Mouse (Mus musculus) kidney, postnatal 36 days (tissue): Measurements from ENCODE around the gene Plrg1.

Experiments
- DNase-seq, 2 experiments: peaks; one replicate each; pipeline ENCODE4 v3.0.0; 2021 to 2022; ENCODE audit warnings: mixed read lengths in 2 of 2

Gene Plrg1

DNA sequence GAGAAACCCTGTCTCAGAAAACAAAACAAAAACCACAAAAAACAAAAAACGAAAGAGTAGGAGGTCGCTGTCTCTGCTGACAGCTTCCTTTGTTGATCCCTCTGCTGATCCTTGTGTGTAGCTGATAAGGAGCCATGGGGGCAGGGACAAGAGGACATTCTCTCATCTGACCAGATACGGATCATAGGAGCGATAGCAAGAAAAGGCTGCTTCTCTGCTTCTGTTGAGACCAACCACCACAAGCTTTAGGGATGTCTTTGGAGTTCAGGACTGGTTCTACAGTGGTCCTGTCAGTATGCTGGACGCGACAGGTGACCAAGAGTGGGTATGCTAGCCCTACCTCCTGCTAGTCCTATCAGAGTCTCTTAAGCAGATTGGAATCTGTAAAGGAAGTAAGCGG is 2.2 kb upstream of the Plrg1 start:
- DNase-seq: no peak

DNA sequence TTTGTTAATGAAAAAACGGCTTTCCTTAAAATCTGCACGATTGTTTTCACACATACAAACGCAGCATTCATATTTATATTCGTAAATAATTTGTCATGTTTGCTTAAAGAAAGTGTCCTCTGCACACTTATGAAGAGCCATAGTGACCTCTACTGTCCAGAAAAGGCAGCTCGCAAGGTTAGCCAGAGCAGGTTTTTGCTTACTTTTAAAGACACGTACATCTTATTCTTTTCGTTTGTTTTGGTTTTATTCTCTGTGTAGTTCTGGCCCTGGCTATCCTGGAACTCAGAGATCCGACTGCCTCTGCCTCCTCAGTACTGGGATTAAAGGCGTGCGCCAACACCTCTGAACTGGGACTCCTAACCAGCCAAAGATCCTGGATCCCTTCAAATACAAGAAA is 1.6 kb upstream of the Plrg1 start:
- DNase-seq: peak; percentile 56 to 71

DNA sequence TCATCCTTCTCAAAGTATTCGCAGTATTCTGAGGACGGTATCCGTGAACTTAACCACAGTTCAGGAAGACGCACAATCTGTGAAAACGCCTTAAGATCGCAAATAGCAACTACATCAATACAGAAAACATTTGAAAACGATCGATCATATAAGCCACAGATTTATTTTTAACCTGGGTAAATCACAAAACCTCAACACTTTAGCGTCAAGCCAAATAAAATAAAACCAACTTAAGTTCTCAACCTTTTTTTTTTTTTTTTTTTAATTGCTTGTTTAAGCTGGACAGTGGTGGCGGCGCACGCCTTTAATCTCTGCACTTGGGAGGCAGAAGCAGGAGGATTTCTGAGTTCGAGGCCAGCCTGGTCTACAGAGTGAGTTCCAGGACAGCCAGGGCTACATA is 563 bp upstream of the Plrg1 start:
- no peak for DNase-seq

DNA sequence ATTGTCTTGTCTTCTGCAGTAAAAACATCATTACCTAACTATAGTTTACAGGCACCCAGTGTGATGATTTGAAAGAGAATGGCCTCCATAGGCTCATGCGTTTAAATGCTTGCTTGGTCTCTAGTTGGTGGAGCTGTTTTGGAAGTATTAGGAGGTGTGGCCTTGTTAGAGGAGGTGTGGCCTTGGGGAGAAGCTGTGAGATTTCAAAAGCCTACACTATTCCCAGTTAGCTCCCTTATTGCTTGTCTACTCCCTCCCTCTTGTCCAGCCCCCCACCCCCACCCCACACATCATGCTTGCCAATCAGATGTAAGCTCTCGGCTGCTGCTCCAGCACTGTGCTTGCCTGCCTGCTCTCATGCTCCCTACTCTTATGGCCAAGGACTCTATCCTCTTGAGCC is 1.7 kb downstream of the Plrg1 start:
- no peak for DNase-seq

DNA sequence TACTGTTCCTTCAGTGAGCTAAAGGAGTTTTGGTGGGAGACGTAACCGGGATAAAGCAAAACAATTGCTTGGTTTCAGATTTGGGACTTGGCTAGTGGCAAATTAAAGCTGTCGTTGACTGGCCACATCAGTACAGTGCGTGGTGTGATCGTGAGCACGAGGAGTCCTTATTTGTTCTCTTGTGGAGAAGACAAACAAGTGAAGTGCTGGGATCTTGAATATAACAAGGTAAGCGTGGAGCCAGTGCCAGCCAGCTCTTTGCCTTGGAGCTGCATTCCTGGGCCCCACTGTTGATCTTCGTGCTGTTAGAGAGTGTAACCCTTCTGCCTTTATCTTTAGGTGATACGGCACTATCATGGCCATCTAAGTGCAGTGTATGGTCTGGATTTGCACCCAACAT is 12.6 kb downstream of the Plrg1 start:
- DNase-seq: no peak

DNA sequence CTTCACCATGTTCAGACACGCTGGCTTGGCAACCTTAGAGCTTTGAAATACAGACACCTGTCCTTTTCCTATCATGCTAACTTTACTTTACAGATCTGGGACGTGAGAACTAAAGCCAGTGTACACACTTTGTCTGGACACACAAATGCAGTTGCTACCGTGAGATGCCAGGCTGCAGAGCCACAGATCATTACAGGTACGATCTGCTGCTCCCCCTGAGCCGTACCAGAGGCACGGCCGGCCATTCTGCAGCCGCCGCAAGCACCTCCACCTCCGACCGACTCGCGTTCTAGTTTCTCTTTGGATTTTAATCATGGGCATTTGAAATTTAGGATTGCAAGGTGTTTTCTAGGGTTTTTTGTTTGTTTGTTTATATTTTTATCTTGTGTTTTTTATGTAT is 13.5 kb downstream of the Plrg1 start:
- DNase-seq: no peak

DNA sequence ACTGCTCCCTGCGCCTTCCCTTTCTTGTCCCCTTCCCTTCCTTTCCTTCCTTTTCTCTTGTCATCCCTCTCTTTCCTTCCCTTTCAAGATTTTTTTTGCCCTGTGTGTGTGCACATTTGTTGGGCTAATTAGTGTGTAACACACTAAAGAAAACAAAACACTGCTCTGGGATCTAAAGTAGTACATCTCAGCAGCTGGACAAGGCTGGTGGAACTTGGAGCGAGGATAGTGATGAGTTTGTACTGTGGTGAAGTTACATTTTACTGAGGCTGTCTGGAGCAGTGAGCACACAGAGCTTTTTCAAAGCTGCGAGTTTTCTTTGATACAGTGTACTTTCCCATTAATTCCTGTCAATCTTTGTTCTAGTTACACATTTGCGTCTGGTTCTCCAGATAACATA is 14.9 kb downstream of the Plrg1 start:
- DNase-seq: no peak

DNA sequence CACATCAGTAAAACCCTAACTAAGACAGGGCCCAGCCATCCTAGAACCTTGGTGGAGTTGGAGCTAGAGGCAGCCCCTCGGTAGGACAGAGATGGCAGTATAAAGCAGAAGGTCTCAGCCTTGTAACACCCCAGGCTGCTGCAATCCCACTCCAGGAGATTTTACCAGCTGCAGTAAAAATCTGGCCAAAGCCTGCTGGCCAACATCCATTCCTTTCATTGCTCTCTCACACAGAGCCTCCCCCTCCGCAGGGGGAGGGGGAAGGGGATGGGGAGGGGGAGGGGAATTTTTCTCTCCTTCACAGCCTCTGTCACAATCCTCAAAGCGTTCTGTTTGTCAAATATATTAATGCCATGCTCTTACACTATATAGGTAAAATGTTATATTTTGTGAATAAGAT is 21.2 kb downstream of the Plrg1 start:
- DNase-seq: no peak

DNA sequence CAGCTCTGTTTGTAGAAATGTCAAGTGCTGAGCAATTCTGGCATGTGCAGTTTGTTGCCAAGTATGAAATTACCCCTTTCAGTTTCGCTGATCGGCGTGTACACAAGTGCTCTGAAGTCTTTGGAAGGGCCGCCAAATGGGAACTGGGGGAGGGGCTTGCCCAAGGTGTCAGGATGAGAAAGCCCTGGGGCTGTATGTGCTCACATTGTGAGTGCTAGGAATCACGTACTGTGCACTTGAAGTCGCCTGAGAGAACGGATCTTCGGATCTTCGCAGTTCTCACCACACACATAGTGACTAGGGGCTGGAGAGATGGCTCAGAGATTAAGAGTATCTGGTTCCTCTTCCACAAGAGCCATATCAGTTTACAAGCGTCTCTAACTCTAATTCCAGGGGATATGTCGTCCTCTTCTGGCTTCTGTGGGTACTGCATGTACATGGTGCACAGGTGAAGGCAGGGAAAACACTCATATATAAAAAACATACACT is 25.3 kb downstream of the Plrg1 start:
- peak; percentile 54 to 83 for DNase-seq

DNA sequence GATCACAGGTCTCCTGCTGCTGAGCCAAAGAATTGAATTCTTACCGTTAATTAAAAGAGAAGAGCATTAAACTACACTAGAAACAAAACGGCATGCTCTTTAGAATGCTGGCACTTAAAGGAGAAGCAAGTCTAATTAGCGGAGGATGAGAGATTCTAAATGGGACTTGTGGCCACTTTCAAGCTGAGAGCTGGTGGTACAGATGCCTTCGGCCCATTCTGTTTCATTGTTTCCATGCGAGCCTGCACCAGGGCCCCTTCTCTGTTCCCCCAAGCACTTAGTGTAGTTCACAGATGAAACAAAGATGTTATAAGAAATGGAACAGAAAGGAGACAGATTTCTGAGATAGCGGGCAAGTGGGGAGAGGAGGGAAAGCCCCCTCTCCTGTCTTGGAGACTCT is 42.3 kb downstream of the Plrg1 start:
- DNase-seq: no peak

DNA sequence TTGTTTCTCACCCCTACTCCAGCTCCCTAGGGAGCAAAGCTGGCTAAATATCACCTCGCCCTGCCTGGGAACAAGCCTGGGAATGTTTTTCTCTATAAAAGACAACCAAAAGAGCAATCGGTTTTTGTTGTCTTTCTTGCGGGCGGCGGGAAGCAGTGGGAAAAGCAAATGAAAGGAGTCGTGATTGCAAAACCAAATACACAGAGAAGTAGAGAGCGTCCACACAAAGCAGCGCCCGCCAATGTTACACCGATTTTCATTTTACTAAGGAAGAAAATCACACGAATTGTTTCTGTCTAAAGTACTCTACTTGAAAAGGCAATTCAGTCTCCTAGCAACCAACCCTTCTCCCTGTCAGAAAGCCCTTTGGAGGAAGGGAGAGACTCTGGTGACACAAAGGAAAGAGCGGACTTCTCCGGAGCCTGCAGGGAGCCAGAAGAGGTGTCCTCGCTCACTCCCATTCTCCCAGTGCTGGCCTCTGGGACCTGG is 43.3 kb downstream of the Plrg1 start:
- no peak for DNase-seq

DNA sequence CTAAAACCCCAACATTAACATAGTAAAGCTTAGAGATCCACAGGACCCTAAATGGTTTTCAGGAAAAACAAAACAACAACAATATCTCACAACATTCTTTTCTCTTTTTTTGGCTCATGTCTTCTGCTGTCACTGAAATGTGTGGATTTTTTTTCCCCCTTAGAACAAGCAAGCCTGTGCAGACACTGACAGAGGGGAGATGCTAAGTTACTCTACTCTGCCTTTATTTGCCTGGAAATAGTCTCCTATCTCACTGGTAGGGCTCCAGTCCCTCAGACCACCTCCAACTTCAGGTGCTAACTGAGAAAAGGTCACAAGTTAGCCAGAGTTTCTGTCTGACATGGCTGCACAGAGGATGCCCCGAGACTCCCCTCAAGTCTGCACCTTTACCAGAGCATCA is 43.8 kb downstream of the Plrg1 start:
- no peak for DNase-seq

DNA sequence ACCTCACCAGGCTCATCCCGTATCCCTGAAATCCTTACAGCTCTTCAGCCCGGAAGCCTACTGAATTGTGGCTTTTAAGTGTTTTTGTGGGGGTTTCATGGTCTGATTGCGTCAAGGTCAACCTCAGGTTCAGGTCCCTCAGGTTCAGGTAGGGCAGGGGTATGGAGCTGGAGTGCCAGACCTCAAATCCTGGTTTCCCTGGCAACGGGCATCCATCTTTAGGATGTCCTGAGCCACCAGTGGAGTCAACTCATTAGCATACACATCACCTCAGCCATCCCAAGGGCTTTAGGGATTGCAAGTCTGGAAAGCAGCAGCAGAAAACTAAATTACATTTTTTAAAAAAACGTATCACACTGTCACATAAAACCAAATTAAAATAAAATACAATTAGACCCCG is 44.3 kb downstream of the Plrg1 start:
- DNase-seq: no peak

DNA sequence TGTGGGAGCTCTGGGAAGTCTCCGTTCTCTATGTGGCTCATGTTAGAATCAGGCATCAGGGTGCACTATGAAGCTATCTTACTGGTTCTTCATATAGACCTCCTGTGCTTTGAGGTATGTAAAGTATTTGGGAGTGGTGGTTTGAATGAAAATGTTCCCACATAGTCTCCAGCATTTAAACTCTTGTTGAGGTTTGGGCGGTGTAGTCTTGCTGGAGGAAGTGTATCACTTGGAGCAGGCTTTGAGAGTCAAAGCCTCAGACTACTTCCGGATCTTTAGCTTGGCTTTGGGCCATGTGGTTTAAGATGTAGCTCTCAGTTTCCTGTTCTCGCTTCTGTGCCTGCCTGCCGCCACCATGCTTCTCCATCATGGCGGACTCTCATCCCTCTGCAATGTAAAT is 47.0 kb downstream of the Plrg1 start:
- no peak for DNase-seq

DNA sequence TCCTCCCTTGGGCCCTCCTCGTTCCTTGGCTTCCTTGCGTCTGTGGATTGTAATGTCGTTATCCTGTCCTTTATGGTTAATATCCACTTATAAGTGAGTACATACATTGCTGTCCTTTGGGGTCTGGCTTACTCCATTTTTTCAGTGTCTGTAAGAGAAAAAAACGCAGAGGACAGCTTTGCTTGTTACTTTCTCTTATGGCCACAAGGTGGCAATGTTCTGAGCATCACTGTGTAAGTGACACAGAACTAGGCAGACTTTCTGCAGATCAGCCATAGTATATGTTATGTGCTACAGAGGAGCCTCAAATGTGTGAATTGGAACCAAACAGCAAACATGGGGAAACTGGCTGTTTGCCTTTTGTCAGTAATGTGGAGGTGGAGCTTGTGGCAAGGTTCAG is 54.8 kb downstream of the Plrg1 start:
- peak; percentile 4 to 12 for DNase-seq

DNA sequence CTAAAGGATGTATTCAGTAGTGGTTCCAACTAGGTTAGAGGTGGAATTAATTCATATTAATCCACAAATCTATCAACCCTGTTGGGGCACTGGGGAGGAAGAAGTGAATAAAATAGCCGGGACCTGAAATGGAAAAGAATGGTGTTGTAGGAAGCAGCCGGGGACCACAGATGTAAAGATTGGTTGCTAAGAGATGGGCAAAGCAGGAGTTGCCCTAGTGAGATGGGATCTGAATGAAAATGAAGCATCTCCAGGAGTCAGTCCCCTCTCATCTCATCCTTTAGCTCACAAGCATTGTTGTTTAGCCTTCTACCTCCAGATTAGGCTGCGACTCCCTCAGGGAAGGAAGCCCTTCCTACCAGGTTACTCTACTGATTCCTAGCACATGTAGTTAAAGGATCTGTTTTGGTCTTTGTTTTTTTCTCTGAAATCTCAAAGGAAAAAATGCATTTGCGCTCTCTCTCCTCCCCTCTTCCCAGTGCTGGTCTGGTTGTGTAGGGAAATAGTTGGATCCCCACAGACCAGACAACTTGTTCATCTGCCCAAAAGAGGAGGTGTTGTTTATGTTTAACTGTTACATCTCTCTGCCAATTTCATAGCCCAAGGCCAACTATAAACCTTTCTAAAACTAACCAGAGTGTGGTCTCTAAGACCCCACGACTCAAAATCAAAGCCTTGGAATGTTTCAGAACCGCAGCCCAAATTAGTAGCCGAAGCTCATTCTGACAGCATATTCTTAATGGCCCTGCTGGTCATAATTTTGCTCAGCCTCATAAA is 56.4 kb downstream of the Plrg1 start:
- DNase-seq: no peak

DNA sequence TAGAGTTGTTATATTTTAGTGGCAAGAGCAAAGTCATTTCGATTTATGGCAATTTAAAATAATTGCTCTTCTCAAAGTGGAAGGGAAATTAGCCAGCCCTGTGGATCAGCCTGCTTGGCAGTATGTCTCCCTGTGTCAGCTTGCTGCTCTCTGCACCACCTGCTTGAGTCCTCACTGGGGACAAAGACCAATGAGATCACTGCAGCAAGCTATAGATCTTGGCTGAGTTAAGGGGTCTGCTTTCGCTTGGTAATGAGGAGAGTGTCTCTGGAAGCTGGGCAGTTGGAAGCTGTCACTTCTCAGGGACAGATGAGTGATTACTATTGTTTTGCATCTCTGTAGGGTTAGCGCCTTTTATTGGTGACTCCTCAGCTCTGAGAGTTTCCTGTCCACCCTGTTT is 57.5 kb downstream of the Plrg1 start:
- DNase-seq: no peak

DNA sequence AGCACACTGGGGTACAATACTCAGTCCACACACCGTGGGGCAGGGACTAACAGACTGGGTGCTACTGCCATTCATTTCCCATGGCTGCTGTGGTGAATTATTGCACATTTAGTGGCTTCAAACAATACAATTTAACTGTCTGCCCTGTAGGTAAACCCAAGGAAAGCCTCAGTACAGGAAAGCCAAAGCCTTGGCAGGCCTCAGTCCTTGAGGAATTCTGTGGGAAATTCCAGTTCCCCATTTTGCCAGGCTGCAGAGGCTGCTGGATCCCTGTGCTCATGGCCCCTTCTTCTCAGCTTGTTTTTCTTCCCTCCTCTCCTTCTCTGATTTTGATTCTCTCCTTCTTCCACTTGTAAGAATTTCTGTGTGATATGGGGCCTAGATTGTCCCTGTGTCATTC is 59.6 kb downstream of the Plrg1 start:
- no peak for DNase-seq

DNA sequence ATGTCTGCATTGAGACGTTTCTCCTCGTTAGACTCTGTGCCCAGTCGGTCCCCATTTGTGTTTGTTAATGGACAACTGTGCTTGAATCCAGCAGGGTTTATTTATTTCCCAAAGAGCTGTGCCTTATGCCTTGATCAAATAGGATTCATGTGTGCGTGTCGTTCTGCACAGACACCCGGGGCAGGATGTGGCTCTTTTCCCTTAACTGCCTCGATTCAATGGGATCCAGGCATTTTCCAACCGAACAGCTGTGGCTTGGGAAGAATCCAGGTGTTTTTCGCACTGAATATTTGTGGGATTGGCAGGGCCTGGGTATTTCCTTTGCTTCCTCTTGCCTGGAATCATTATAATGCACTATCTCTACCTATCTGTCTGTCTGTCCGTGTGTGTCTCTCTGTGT is 62.3 kb downstream of the Plrg1 start:
- DNase-seq: no peak
